Mouse (Mus musculus): ENCODE measurements around the gene Btbd35f6. TPM values are rescaled to one million over a fixed set of nuclear protein-coding genes. Genes with fewer than 3 reads are reported as not detected.

Gene Btbd35f6
- not detected in 2 replicates for polyA plus RNA-seq (2012; rRNA removed)

GRCm38 (mm10) chrX:33956440-33956839, at the start of gene Btbd35f6:
Gene Btbd35f6, minus strand, starts transcription at chrX:33956540.

GRCm38 (mm10) chrX:33986716-33987115, 30.4 kb upstream of the Btbd35f6 start, which contains the start of gene Gm21870:
Gene Gm21870, minus strand, starts transcription at chrX:33986816.

Other genes with a start within 250 kb of the Btbd35f6 start
- not detected in 2 replicates for gene Gm21870, start 30.3 kb upstream of the Btbd35f6 start, polyA plus RNA-seq (2012; rRNA removed)
- not detected in 2 replicates for gene Btbd35f9, start 205.0 kb upstream of the Btbd35f6 start, polyA plus RNA-seq (2012; rRNA removed)